Mouse (Mus musculus): Measurements from ENCODE around the gene Ift27. TPM values are rescaled to one million over a fixed set of nuclear protein-coding genes. Genes with fewer than 3 reads are reported as not detected.

Ift27 gene
- polyA plus RNA-seq, 1 experiment from 2014 or later = 148 TPM

Other genes starting within 250 kb of the Ift27 start
- gene Txn2, start 245.1 kb downstream of the Ift27 start, polyA plus RNA-seq (2014; fragmentation: Nextera tagmentation; extraction: Ambion mirVana) = 242 and 255 TPM in 2 replicates
- gene Foxred2, start 217.4 kb downstream of the Ift27 start, polyA plus RNA-seq (2014; fragmentation: Nextera tagmentation; extraction: Ambion mirVana) = 5.0 and 6.1 TPM in 2 replicates
- gene Eif3d, start 203.3 kb downstream of the Ift27 start, polyA plus RNA-seq (2014; fragmentation: Nextera tagmentation; extraction: Ambion mirVana) = 256 and 259 TPM in 2 replicates
- 1.1 and 1.7 TPM in 2 replicates for gene Cacng2, start 54.1 kb downstream of the Ift27 start, polyA plus RNA-seq (2014; fragmentation: Nextera tagmentation; extraction: Ambion mirVana)
- gene Pvalb, start 32.3 kb upstream of the Ift27 start, polyA plus RNA-seq (2014; fragmentation: Nextera tagmentation; extraction: Ambion mirVana) = not detected in 2 replicates
- gene Ncf4, start 70.7 kb upstream of the Ift27 start, polyA plus RNA-seq (2014; fragmentation: Nextera tagmentation; extraction: Ambion mirVana) = 6.9 and 7.9 TPM in 2 replicates
- 0.23 and 0.32 TPM in 2 replicates for gene Csf2rb2, start 131.6 kb upstream of the Ift27 start, polyA plus RNA-seq (2014; fragmentation: Nextera tagmentation; extraction: Ambion mirVana)
- 1.5 and 1.8 TPM in 2 replicates for gene Csf2rb, start 151.6 kb upstream of the Ift27 start, polyA plus RNA-seq (2014; fragmentation: Nextera tagmentation; extraction: Ambion mirVana)
- not detected in 2 replicates for gene Tex33, start 221.8 kb upstream of the Ift27 start, polyA plus RNA-seq (2014; fragmentation: Nextera tagmentation; extraction: Ambion mirVana)
- gene Tst, start 231.8 kb upstream of the Ift27 start, polyA plus RNA-seq (2014; fragmentation: Nextera tagmentation; extraction: Ambion mirVana) = 6.1 and 8.3 TPM in 2 replicates
- gene Mpst, start 232.3 kb upstream of the Ift27 start, polyA plus RNA-seq (2014; fragmentation: Nextera tagmentation; extraction: Ambion mirVana) = 2.0 and 2.3 TPM in 2 replicates

Measured in midbrain, embryonic 11.5 days (tissue).